Comparison of ENCODE assay signal across 8 mouse cellular contexts in the genomic region with DNA sequence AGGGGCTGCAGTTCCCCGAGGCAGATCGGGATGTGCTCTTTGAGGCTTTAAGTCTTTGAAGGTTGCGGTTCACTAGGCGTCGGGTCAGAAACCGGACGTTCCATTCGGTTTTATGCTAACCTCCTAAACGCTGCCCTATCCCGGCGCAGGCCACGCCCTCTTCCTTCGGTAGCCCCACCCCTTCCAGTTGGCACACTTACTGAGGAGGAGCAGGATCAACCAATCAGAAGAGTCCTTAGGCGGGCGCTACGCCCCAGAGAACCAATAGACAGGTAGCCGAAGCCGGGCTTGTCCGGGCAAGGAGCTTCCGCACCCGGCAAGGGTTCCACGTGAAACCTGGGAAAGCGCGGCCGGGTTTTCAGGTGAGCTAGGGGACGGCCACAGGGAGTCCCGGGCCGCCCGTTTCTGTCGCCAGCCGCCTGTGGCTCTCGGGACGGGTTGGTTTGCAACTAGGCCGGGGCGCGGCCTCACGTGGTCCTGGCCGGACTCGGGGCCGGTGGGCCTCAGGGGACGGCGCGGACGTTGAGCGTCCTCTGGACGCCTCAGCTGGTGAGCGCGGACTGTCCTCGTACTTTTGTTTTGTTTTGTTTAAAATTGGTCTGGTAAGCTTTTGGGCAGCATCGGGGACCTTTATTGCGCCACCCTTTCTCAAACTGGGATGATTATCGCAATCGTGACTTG. TPM values are rescaled to one million over a fixed set of nuclear protein-coding genes. Genes with fewer than 3 reads are reported as not detected.
DNase-seq lines count a peak whose midpoint lies in the region; ATAC-seq lines count a peak whose summit lies in the region.

A gene (plus strand): TSS at position 202 of the 681 bp plus-strand sequence.

- no peak within 1 kb of the TSS for H3K27ac ChIP-seq in hindbrain, embryonic 14.5 days

- no peaks in the 10 kb centered on the region for H3K27me3 ChIP-seq in hindbrain, embryonic 14.5 days (ENCODE audit: control insufficient read depth, insufficient read depth, low read length)

- peak within 1 kb of the TSS; percentile 70 for H3K4me3 ChIP-seq in hindbrain, embryonic 14.5 days (replicated peaks; ENCODE audit: low read length)

- WGBS in hindbrain, embryonic 14.5 days: 4% methylated on average over 53 of the region's 53 CpGs

- H3K36me3 ChIP-seq in hindbrain, embryonic 14.5 days (replicated peaks; ENCODE audit: control insufficient read depth, insufficient read depth): no peaks in the 10 kb centered on the region

- H3K4me2 ChIP-seq in hindbrain, embryonic 14.5 days (replicated peaks): peak within 1 kb of the TSS; percentile 63

- H3K4me1 ChIP-seq in hindbrain, embryonic 14.5 days (replicated peaks; ENCODE audit: control insufficient read depth, insufficient read depth, low read length): peaks cover 10% of the 10 kb centered on the region

- peak within 1 kb of the TSS; percentile 64 for H3K9ac ChIP-seq in hindbrain, embryonic 14.5 days

- peak; percentile 100 for DNase-seq in R1 (ENCODE audit: low read depth, low spot score)
- peak; percentile 96 to 98 for DNase-seq in cerebellum, postnatal 25 days
- DNase-seq in frontal cortex, postnatal 25 days (ENCODE audit: low spot score in 2 of 2): peak; percentile 89 to 93
- DNase-seq in hindbrain, embryonic 14.5 days (ENCODE audit: low spot score): peak; percentile 93
- DNase-seq in layer of hippocampus, postnatal 36 days: peak; percentile 95
- DNase-seq in lung, postnatal 36 days: peak; percentile 100
- DNase-seq in retina, postnatal 1 day: peak; percentile 99
- peak; percentile 97 to 98 for DNase-seq in urinary bladder, adult 18-20 months (ENCODE audit: low spot score in 2 of 2)

- peak; percentile 98 for ATAC-seq in hindbrain, embryonic 14.5 days (ENCODE audit: low FRiP score)

- no peaks in the 10 kb centered on the region for H3K9me3 ChIP-seq in hindbrain, embryonic 14.5 days (ENCODE audit: control insufficient read depth, low read length)

RNA-seq across cellular contexts. Expression of the gene that starts here (rescaled TPM):
- 42.0 and 44.1 TPM in 2 replicates for polyA plus RNA-seq in hindbrain, embryonic 14.5 days (2014; fragmentation: Nextera tagmentation; extraction: Ambion mirVana)
- 10 to 100 TPM; 20.2 to 23.1 TPM for total RNA-seq in layer of hippocampus, postnatal 36 days (2021)
